Mouse (Mus musculus): ENCODE data around the gene Adamts20. TPM values are rescaled to one million over a fixed set of nuclear protein-coding genes. Genes with fewer than 3 reads are reported as not detected.

The Adamts20 gene
- polyA plus RNA-seq (2015; fragmentation: Illumina TruSeq; extraction: RNeasy Lipid Tissue Mini Kit (QIAGEN cat#74804); ENCODE audit: low read depth, low replicate concordance) = 5.5 TPM

DNA sequence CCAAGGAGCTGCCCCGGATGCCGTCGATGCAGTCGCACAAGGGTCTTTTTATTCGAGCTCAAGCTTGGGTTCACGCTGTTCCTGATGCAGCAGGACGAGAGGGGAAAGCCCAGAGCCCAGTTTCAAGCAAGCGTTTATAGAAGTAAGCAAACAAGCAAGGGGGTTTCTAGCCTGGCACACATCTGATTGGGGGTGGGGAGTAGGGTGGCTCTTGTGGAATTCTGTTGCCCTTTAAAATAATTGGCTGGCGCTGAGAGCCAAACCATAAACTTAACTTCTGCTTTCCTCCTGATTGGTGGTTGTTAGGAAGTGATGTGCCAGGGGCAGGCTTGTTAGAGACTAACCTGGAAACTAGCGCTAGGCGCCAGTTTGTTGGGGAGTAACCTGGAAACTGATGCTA is at the start of gene Adamts20:
Gene Adamts20, minus strand, starts transcription at position 101 of the 400 bp plus-strand sequence.

Other genes starting within 250 kb of the Adamts20 start
- 3.0 TPM for gene Pus7l, start 78.1 kb upstream of the Adamts20 start, polyA plus RNA-seq (2015; fragmentation: Illumina TruSeq; extraction: RNeasy Lipid Tissue Mini Kit (QIAGEN cat#74804); ENCODE audit: low read depth, low replicate concordance)
- gene Irak4, start 78.2 kb upstream of the Adamts20 start, polyA plus RNA-seq (2015; fragmentation: Illumina TruSeq; extraction: RNeasy Lipid Tissue Mini Kit (QIAGEN cat#74804); ENCODE audit: low read depth, low replicate concordance) = 1.6 TPM
- 49.9 TPM for gene Twf1, start 124.5 kb upstream of the Adamts20 start, polyA plus RNA-seq (2015; fragmentation: Illumina TruSeq; extraction: RNeasy Lipid Tissue Mini Kit (QIAGEN cat#74804); ENCODE audit: low read depth, low replicate concordance)
- 7.1 TPM for gene Tmem117, start 163.8 kb upstream of the Adamts20 start, polyA plus RNA-seq (2015; fragmentation: Illumina TruSeq; extraction: RNeasy Lipid Tissue Mini Kit (QIAGEN cat#74804); ENCODE audit: low read depth, low replicate concordance)